Mouse (Mus musculus) olfactory bulb, adult 2 months (tissue): ENCODE results near the gene Donson.

Experiments used
- CTCF ChIP-seq: fragments of 200-500 bp; IDR thresholded peaks from 2 replicates; pipeline ENCODE4 v1.5.1; 2012; ENCODE audit warnings: low read depth, mild to moderate bottlenecking, low read length, moderate library complexity; ENCODE audit not compliant: insufficient read depth
- POLR2A ChIP-seq: fragments of 200-500 bp; IDR thresholded peaks from 2 replicates; pipeline ENCODE4 v1.6.1; 2012; ENCODE audit warnings: mild to moderate bottlenecking, low read depth, low read length, moderate library complexity; ENCODE audit not compliant: insufficient read depth

- TF ChIP-seq CTCF = no peak
- no peak for TF ChIP-seq POLR2A
These were observed 46.2 kb upstream of the Donson start for GRCm38 (mm10) chr16:91734771-91735170.
